Mouse (Mus musculus) CH12.LX (cell line): ENCODE results near the gene Krt87. TPM values are rescaled to one million over a fixed set of nuclear protein-coding genes. Genes with fewer than 3 reads are reported as not detected.
A peak's percentile ranks its signal among the peaks of the same experiment; 100 is the strongest.

Source experiments
- DNase-seq: peaks from one replicate; pipeline ENCODE4 v3.0.0-alpha.2; 2013; ENCODE audit errors: extremely low read depth
- H3K27ac ChIP-seq: 2 replicates; pipeline ENCODE4 v1.5.1; 2012; ENCODE audit warnings: low read depth, mild to moderate bottlenecking, control low read depth, moderate library complexity; ENCODE audit not compliant: insufficient read depth
- H3K27me3 ChIP-seq: replicated peaks from 2 replicates; pipeline ENCODE3; 2012; ENCODE audit warnings: inconsistent platforms
- H3K36me3 ChIP-seq, 2 experiments: replicated peaks in 1 of 2; 2 replicates each; pipeline versions ENCODE3 to v1.6.1; 2012; ENCODE audit warnings: inconsistent platforms in 1 of 2, low read length in 1 of 2, mild to moderate bottlenecking in 1 of 2, mixed read lengths in 1 of 2, moderate library complexity in 1 of 2; ENCODE audit not compliant: control insufficient read depth in 1 of 2, insufficient read depth in 1 of 2
- H3K4me1 ChIP-seq, 2 experiments: 2 replicates each; pipeline ENCODE4 v1.6.1; 2012; ENCODE audit warnings: inconsistent platforms in 1 of 2, moderate library complexity in 1 of 2; ENCODE audit not compliant: insufficient read depth in 2 of 2, control insufficient read depth in 1 of 2
- H3K4me2 ChIP-seq: 2 replicates; pipeline ENCODE4 v1.6.1; 2012; ENCODE audit warnings: low read depth, mild to moderate bottlenecking, control low read depth; ENCODE audit not compliant: poor library complexity, insufficient read depth, severe bottlenecking
- H3K4me3 ChIP-seq, 3 experiments: fragments of 150-350 bp in 1 of 3; sonication (generic) in 1 of 3; replicated peaks in 1 of 3; 2 replicates each; pipeline versions ENCODE3 to v1.5.1; 2011 to 2012; ENCODE audit warnings: low read depth in 2 of 3, low read length in 2 of 3, mild to moderate bottlenecking in 2 of 3, moderate library complexity in 2 of 3, control low read depth in 1 of 3, improper control_type of control experiment in 1 of 3, inconsistent platforms in 1 of 3, mixed read lengths in 1 of 3; ENCODE audit not compliant: poor library complexity in 1 of 3
- H3K79me2 ChIP-seq: replicated peaks from 2 replicates; pipeline ENCODE4 v1.6.1; 2012; ENCODE audit warnings: mild to moderate bottlenecking, moderate library complexity; ENCODE audit not compliant: control insufficient read depth, poor library complexity, insufficient read depth, severe bottlenecking; ENCODE audit errors: extremely low read depth
- H3K9ac ChIP-seq: 2 replicates; pipeline ENCODE4 v1.6.1; 2012; ENCODE audit warnings: low read depth, mild to moderate bottlenecking, control low read depth, moderate library complexity; ENCODE audit not compliant: insufficient read depth
- H3K9me3 ChIP-seq: replicated peaks from 2 replicates; pipeline ENCODE3; 2012; ENCODE audit warnings: low read length, inconsistent platforms, mixed read lengths
- E2F4 ChIP-seq: IDR thresholded peaks from 2 replicates; pipeline ENCODE4 v1.6.1; 2011; ENCODE audit warnings: low read depth, low read length, improper control_type of control experiment; ENCODE audit not compliant: insufficient replicate concordance
- ELF1 ChIP-seq: IDR thresholded peaks from 2 replicates; pipeline ENCODE4 v1.6.1; 2014; ENCODE audit warnings: low read depth, mild to moderate bottlenecking, inconsistent platforms, low read length, improper control_type of control experiment
- EP300 ChIP-seq: IDR thresholded peaks from 2 replicates; pipeline ENCODE4 v1.6.1; 2011; ENCODE audit warnings: low read length, improper control_type of control experiment
- ETS1 ChIP-seq: conservative IDR thresholded peaks from 2 replicates; pipeline ENCODE4 v1.6.1; 2012; ENCODE audit warnings: low read depth, mild to moderate bottlenecking, inconsistent platforms, low read length, improper control_type of control experiment, moderate library complexity
- GABPA ChIP-seq: IDR thresholded peaks from 2 replicates; pipeline ENCODE4 v1.6.1; 2012; ENCODE audit warnings: low read depth, low read length, improper control_type of control experiment, inconsistent platforms; ENCODE audit not compliant: insufficient replicate concordance
- JUND ChIP-seq: conservative IDR thresholded peaks from 2 replicates; pipeline ENCODE4 v1.6.1; 2011; ENCODE audit warnings: low read depth, low read length, improper control_type of control experiment
- MAFK ChIP-seq: IDR thresholded peaks from 2 replicates; pipeline ENCODE4 v1.6.1; 2011; ENCODE audit warnings: low read length, improper control_type of control experiment; ENCODE audit not compliant: insufficient replicate concordance
- MAX ChIP-seq: IDR thresholded peaks from 2 replicates; pipeline ENCODE4 v1.6.1; 2011; ENCODE audit warnings: low read length, improper control_type of control experiment
- MEF2A ChIP-seq: IDR thresholded peaks from 2 replicates; pipeline ENCODE4 v1.6.1; 2014; ENCODE audit warnings: low read depth, mild to moderate bottlenecking, inconsistent platforms, low read length, improper control_type of control experiment, borderline replicate concordance
- NELFE ChIP-seq: IDR thresholded peaks from 2 replicates; pipeline ENCODE4 v1.6.1; 2011; ENCODE audit warnings: low read depth, low read length, improper control_type of control experiment
- PAX5 ChIP-seq: IDR thresholded peaks from 2 replicates; pipeline ENCODE4 v1.6.1; 2012; ENCODE audit warnings: low read length, inconsistent platforms, mixed read lengths
- POLR2A ChIP-seq: IDR thresholded peaks from 2 replicates; pipeline ENCODE4 v1.6.1; 2011; ENCODE audit warnings: low read depth, mild to moderate bottlenecking, improper control_type of control experiment, low read length
- POLR2AphosphoS2 ChIP-seq: IDR thresholded peaks from 2 replicates; pipeline ENCODE4 v1.6.1; 2011; ENCODE audit warnings: low read depth, low read length, improper control_type of control experiment
- RAD21 ChIP-seq: IDR thresholded peaks from 2 replicates; pipeline ENCODE4 v1.6.1; 2011; ENCODE audit warnings: low read depth, mild to moderate bottlenecking, low read length, improper control_type of control experiment, moderate library complexity
- RCOR1 ChIP-seq: conservative IDR thresholded peaks from 2 replicates; pipeline ENCODE4 v1.6.1; 2012; ENCODE audit warnings: low read depth, mild to moderate bottlenecking, inconsistent platforms, low read length, improper control_type of control experiment
- SMC3 ChIP-seq: IDR thresholded peaks from 2 replicates; pipeline ENCODE4 v1.6.1; 2011; ENCODE audit warnings: low read depth, low read length, improper control_type of control experiment
- TBP ChIP-seq: conservative IDR thresholded peaks from 2 replicates; pipeline ENCODE4 v1.6.1; 2011; ENCODE audit warnings: low read depth, low read length, improper control_type of control experiment
- TCF12 ChIP-seq: IDR thresholded peaks from 2 replicates; pipeline ENCODE4 v1.6.1; 2014; ENCODE audit warnings: low read depth, mild to moderate bottlenecking, inconsistent platforms, low read length, improper control_type of control experiment
- UBTF ChIP-seq: IDR thresholded peaks from 2 replicates; pipeline ENCODE4 v1.6.1; 2012; ENCODE audit warnings: low read depth, mild to moderate bottlenecking, inconsistent platforms, low read length, improper control_type of control experiment, moderate library complexity
- USF2 ChIP-seq: conservative IDR thresholded peaks from 2 replicates; pipeline ENCODE4 v1.6.1; 2011; ENCODE audit warnings: low read depth, low read length, improper control_type of control experiment
- ZKSCAN1 ChIP-seq: IDR thresholded peaks from 2 replicates; pipeline ENCODE4 v1.6.1; 2012; ENCODE audit warnings: low read depth, inconsistent platforms, low read length, improper control_type of control experiment, borderline replicate concordance
- dilution Hi-C: fragments of 300-500 bp; cut with MboI; formaldehyde crosslinking; loops from 2 replicates; pipeline ENCODE4 v1.14.3; 2020; ENCODE audit warnings: low sequenced_read_pairs; ENCODE audit not compliant: extremely low pct_unique_long_range_greater_than_20kb, extremely low pct_ligation_motif_present
- in situ Hi-C: fragments of 300-500 bp; cut with MboI; formaldehyde crosslinking; loops from 3 replicates; pipeline ENCODE4 v1.14.3; 2019; ENCODE audit warnings: low sequenced_read_pairs, low pct_ligation_motif_present, low pct_unique_long_range_greater_than_20kb, mixed read lengths
- polyA plus RNA-seq: library from polyadenylated mRNA; unstranded; fragments of >175 nt; gene quantifications from 2 replicates; pipeline ENCODE4 v1.2.1, GENCODE M21; 2012; ENCODE audit warnings: low read depth; ENCODE audit not compliant: insufficient read length
- total RNA-seq, 2 experiments: library from RNA; depleted of rRNA; stranded (reverse); fragments of 300-350 nt in 1 of 2; fragments of >200 nt in 1 of 2; gene quantifications; 2 replicates each; pipeline ENCODE4 v1.2.3; 2012 to 2014

Krt87 gene
- total and polyA plus RNA-seq, 3 experiments: 0.08 to 0.16 TPM; not detected in 1

- dilution Hi-C loops (no loop called here), in situ Hi-C loops (no loop called here)
- DNase-seq: no peak
- Histone ChIP-seq H3K4me2 (no peak overlapping the region), H3K4me3 (no peak overlapping the region), H3K79me2 (no peaks in the 10 kb centered on the region), H3K27ac (no peak overlapping the region), H3K36me3 (no peaks in the 10 kb centered on the region), H3K4me1 (peaks cover 0 to under 1% of the 10 kb centered on the region in 2 experiments; a peak in 1 of 4 replicates), H3K9me3 (no peaks in the 10 kb centered on the region), H3K27me3 (peaks cover 83% of the 10 kb centered on the region), H3K9ac (no peak overlapping the region)
- TF ChIP-seq TCF12 (peak; percentile 71; the same call in 1 of the 2 replicates), ELF1 (no peak), EP300 (no peak)
These were observed 41.7 kb downstream of the Krt87 start for GRCm38 (mm10) chr15:101396921-101397320.

GRCm38 (mm10) chr15:101396466-101396865 is 42.1 kb downstream of the Krt87 start:
- H3K27me3 ChIP-seq: peaks cover 84% of the 10 kb centered on the region
- no peak for DNase-seq
- H3K79me2 ChIP-seq: no peaks in the 10 kb centered on the region
- in situ Hi-C loops (no loop called here), dilution Hi-C loops (no loop called here)
- no peak overlapping the region for H3K9ac ChIP-seq
- H3K4me1 ChIP-seq: no peaks in the 10 kb centered on the region
- no peak overlapping the region for H3K4me3 ChIP-seq
- no peak overlapping the region for H3K27ac ChIP-seq
- no peak overlapping the region for H3K4me2 ChIP-seq
- TF ChIP-seq POLR2A (no peak), RAD21 (no peak), PAX5 (no peak), UBTF (no peak), ZKSCAN1 (no peak), GABPA (no peak), TCF12 (no peak), USF2 (no peak), SMC3 (no peak), POLR2AphosphoS2 (no peak), JUND (no peak), TBP (no peak), RCOR1 (no peak), MAX (no peak), E2F4 (no peak), NELFE (no peak), MAFK (no peak), ETS1 (no peak), MEF2A (no peak)
- TF ChIP-seq, all 38 proteins: peak for 0
- Histone ChIP-seq H3K9me3 (no peaks in the 10 kb centered on the region), H3K36me3 (no peaks in the 10 kb centered on the region)
